Mouse (Mus musculus) midbrain, embryonic 10.5 days (tissue): ENCODE data around the gene Fbxl12. TPM values are rescaled to one million over a fixed set of nuclear protein-coding genes. Genes with fewer than 3 reads are reported as not detected.

Experiments used
- DNase-seq: peaks from one replicate; pipeline ENCODE4 v3.0.0-alpha.2; 2017; ENCODE audit warnings: low spot score
- H3K27ac ChIP-seq: fragments of 300-500 bp; sonication (generic); replicated peaks from 2 replicates; pipeline ENCODE4 v1.5.1; 2016; ENCODE audit warnings: mild to moderate bottlenecking
- H3K27me3 ChIP-seq: fragments of 300-500 bp; sonication (generic); 2 replicates; pipeline ENCODE4 v1.6.1; 2016; ENCODE audit warnings: low read depth, mild to moderate bottlenecking; ENCODE audit not compliant: poor library complexity, severe bottlenecking
- H3K36me3 ChIP-seq: fragments of 300-500 bp; sonication (generic); 2 replicates; pipeline ENCODE4 v1.6.1; 2016; ENCODE audit warnings: mild to moderate bottlenecking, moderate library complexity
- H3K4me1 ChIP-seq: fragments of 300-500 bp; sonication (generic); 2 replicates; pipeline ENCODE4 v1.6.1; 2016
- H3K4me3 ChIP-seq: fragments of 300-500 bp; sonication (generic); 2 replicates; pipeline ENCODE4 v1.5.1; 2016; ENCODE audit warnings: mild to moderate bottlenecking, moderate library complexity
- H3K9me3 ChIP-seq: fragments of 300-500 bp; sonication (generic); replicated peaks from 2 replicates; pipeline ENCODE4 v1.6.1; 2016; ENCODE audit warnings: mild to moderate bottlenecking
- WGBS: fragments of 180-500 bp; shearing (Covaris S2); methylation state at CpG from one replicate; pipeline ENCODE4 v1.1.7; 2016; 5-methylcytosine and 5-hydroxymethylcytosine counted together
- polyA plus RNA-seq: library from polyadenylated mRNA; unstranded; fragments of >200 nt; fragmentation: Nextera tagmentation; extraction: Ambion mirVana; gene quantifications from 2 replicates; pipeline ENCODE4 v1.2.1, GENCODE M21; 2016

Gene Fbxl12
- polyA plus RNA-seq, 1 experiment from 2014 or later, result 21.2 TPM

DNA sequence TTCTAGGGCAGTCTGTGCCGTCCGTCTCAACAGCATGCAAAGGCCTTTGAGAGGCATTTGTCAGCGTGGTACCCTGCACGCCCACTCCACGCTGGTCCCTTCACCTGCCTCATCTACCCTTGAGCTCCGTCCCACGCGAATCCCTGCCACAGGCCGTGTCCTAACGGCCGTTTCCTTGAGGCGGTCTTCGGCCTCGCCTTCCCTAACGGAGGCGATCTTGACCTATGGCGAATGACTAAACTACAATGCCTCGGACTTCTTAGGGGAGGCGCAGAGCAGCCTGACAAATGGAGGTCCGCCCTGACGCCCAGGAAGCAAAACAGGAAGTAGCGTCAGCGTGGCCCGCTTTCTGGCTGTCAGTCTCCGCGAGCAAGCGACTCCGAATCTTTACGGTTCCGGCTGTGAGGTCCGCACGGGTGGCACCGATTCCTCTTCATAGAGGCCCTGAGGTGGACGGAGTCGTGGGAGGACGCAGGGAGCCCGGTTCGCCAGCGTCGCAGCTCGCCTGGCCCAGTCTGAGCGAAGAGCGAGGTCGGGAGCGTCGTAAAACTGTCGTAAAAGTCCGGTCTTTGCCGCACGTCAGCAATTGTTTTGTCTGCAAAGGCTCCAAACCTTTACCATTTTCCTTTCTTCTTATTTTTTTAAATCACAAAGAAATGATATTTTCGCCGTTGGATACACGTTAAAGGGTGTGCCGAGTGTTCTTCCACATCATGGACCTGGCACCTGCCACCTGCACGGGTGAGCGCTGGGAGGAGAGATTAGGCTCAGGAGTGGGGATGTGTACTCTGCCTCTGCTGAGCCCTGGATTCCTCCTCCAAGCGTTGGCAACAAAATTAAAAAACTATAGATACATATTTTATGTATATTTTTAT lies 37.2 kb downstream of the Fbxl12 start:
- H3K9me3 ChIP-seq, result no peaks in the 10 kb centered on the region; the same call in 1 of the 2 replicates
- no peaks in the 10 kb centered on the region for H3K27me3 ChIP-seq
- H3K4me3 ChIP-seq, result peak overlapping the region; percentile 81
- peaks cover 16% of the 10 kb centered on the region for H3K36me3 ChIP-seq
- H3K4me1 ChIP-seq, result peaks cover 13% of the 10 kb centered on the region
- WGBS, result under 1% methylated on average over 57 of the region's 57 CpGs
- H3K27ac ChIP-seq, result peak overlapping the region; percentile 98
- peak; percentile 93 for DNase-seq

DNA sequence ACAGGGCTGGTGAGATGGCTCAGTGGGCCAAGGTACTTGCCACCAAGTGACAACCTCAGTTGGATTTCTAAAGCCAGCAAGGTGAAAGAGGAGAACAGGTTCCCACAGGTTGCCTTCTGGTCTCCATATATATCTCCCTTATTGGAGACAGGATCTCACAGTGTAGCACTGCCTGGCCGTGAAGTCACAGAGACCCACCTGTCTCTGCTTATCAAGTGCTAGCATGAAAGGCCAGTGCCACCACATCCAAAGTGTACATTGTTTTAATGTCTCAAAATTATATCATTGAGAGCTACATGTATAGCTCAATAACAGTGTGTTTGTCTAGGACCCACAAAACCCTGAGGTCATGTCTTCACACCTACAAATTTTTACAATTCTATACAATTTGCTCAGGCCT lies 38.3 kb downstream of the Fbxl12 start:
- H3K4me3 ChIP-seq, result peak overlapping the region; percentile 81
- no peak for DNase-seq
- H3K9me3 ChIP-seq, result no peaks in the 10 kb centered on the region; the same call in 1 of the 2 replicates
- WGBS, result 89% methylated on average over 1 of the region's 1 CpGs
- peaks cover 16% of the 10 kb centered on the region for H3K36me3 ChIP-seq
- peaks cover 13% of the 10 kb centered on the region for H3K4me1 ChIP-seq
- H3K27me3 ChIP-seq, result no peaks in the 10 kb centered on the region
- peak overlapping the region; percentile 98; the same call in 1 of the 2 replicates for H3K27ac ChIP-seq

DNA sequence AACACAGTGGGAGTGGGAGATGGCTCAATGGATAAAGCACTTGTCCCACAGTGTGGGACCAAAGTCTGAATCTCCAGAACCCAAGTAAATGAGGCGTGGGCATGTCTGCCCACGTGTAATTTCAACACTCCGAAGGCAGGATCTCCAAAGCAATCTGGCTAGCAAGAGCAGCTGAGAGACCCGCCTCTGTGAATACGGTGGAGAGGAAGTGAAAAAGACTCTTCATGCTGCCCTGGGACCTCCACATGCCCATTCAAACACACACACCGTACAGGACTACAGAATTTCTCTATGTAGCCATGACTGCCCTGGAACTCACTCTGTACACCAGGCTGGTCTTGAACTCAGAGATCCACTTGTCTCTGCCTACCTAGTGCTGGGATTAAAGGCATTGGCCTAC lies 43.3 kb downstream of the Fbxl12 start:
- DNase-seq, result no peak
- peaks cover 1% of the 10 kb centered on the region for H3K4me1 ChIP-seq
- H3K27ac ChIP-seq, result no peak overlapping the region
- WGBS, result 76% methylated on average over 6 of the region's 6 CpGs
- no peak overlapping the region for H3K4me3 ChIP-seq
- no peaks in the 10 kb centered on the region for H3K27me3 ChIP-seq
- no peaks in the 10 kb centered on the region for H3K9me3 ChIP-seq
- H3K36me3 ChIP-seq, result peaks cover 13% of the 10 kb centered on the region

DNA sequence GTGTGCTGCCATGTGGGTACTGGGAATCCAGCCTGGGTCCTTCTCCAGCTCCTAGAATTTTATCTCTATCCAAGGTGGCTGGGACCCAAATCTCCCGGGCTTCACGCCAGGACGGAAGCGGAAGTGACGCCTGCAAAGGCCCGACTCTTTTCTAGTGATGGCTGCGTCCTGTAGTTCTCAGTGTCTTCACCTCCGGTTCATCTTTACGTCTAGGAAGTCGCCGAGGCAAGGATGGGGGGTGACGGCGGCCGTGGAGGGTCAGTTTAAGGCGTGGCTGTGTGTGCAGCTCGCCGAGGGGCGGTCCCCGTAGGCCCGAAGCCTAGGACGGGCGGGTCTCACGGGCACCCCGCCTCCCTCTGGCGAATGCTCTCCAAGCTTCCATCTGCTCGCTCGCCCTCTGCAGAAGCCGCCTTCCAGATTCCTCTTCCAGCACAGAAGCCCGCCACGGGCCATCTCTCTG lies 63.4 kb downstream of the Fbxl12 start, which contains the start of gene Zfp846:
TSS of gene Zfp846 (plus strand) at position 117 of the 460 bp plus-strand sequence.
- peak within 1 kb of the TSS; percentile 91 for H3K27ac ChIP-seq
- H3K9me3 ChIP-seq, result no peaks in the 10 kb centered on the region; the same call in 1 of the 2 replicates
- peaks cover 21% of the 10 kb centered on the region for H3K27me3 ChIP-seq
- peak within 1 kb of the TSS; percentile 67 for H3K4me3 ChIP-seq
- peak; percentile 98 for DNase-seq
- 1% methylated on average over 30 of the region's 30 CpGs for WGBS
- H3K4me1 ChIP-seq, result peaks cover 6% of the 10 kb centered on the region; the same call in 1 of the 2 replicates
- peaks cover 29% of the 10 kb centered on the region for H3K36me3 ChIP-seq

DNA sequence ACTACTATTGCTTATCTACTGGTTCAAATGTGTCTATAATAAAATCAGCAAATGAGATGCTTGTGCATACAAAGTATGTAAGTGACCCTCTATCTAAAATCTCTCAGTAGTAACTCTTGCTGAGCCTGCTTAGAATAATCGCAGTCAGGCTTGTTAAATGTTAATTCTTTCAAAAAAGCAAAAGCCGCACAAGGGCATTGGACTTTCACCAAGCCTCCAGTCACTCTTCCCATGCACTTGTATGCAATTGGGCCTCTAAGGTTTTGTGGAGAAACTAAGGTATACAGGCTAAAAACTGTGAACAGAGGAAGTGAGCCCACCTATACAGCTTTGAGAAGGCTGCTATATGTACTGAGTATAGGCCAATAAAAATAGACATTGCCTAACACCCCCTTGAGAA lies 68.0 kb downstream of the Fbxl12 start:
- Histone ChIP-seq H3K9me3 (no peaks in the 10 kb centered on the region; the same call in 1 of the 2 replicates), H3K4me3 (no peak overlapping the region), H3K27ac (no peak overlapping the region), H3K27me3 (peaks cover 25% of the 10 kb centered on the region), H3K4me1 (peaks cover 3% of the 10 kb centered on the region; the same call in 1 of the 2 replicates), H3K36me3 (no peaks in the 10 kb centered on the region)
- WGBS, result 84% methylated on average over 2 of the region's 2 CpGs
- DNase-seq, result no peak

DNA sequence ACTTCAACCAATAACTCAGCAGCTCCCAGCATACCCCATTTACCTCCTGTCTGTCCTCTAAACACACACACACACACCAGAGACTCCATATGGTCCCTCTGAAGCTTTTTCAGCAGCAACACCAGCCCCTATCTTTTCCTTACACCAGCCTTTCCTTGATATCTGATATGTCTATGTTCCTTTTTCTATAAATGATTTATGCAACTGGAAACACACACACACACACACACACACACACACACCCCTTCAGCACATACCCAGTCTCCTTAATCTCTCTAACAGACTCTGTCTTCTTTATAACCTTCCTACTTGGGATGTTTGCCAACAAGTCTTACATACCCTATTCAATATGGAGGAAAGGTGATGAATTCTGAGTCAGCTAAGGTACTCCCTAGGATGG lies 73.5 kb downstream of the Fbxl12 start:
- DNase-seq, result no peak
- no peak overlapping the region for H3K27ac ChIP-seq
- H3K27me3 ChIP-seq, result peaks cover 3% of the 10 kb centered on the region; the same call in 1 of the 2 replicates
- no peaks in the 10 kb centered on the region for H3K4me1 ChIP-seq
- no peak overlapping the region for H3K4me3 ChIP-seq
- no peaks in the 10 kb centered on the region; the same call in 1 of the 2 replicates for H3K9me3 ChIP-seq
- H3K36me3 ChIP-seq, result no peaks in the 10 kb centered on the region

Other genes starting within 250 kb of the Fbxl12 start
- gene Zfp26, start 184.6 kb downstream of the Fbxl12 start, polyA plus RNA-seq, result 20.5 and 23.3 TPM in 2 replicates
- gene Zfp426, start 152.0 kb downstream of the Fbxl12 start, polyA plus RNA-seq, result 27.3 and 31.3 TPM in 2 replicates
- gene Zfp266, start 123.3 kb downstream of the Fbxl12 start, polyA plus RNA-seq, result 117 and 139 TPM in 2 replicates
- 18.9 and 20.2 TPM in 2 replicates for gene Zfp846, start 63.5 kb downstream of the Fbxl12 start, polyA plus RNA-seq
- 381 and 400 TPM in 2 replicates for gene Ubl5, start 1.9 kb downstream of the Fbxl12 start, polyA plus RNA-seq
- gene Pin1, start 7.3 kb upstream of the Fbxl12 start, polyA plus RNA-seq, result 84.0 and 91.4 TPM in 2 replicates
- gene Olfm2, start 101.6 kb upstream of the Fbxl12 start, polyA plus RNA-seq, result 26.8 and 34.6 TPM in 2 replicates
- 0.60 TPM in 2 replicates for gene Col5a3, start 170.3 kb upstream of the Fbxl12 start, polyA plus RNA-seq
- not detected in 2 replicates for gene Rdh8, start 173.7 kb upstream of the Fbxl12 start, polyA plus RNA-seq
- gene A230050P20Rik, start 223.9 kb upstream of the Fbxl12 start, polyA plus RNA-seq, result 0.69 and 0.87 TPM in 2 replicates
- gene Angptl6, start 235.0 kb upstream of the Fbxl12 start, polyA plus RNA-seq, result 5.5 and 5.9 TPM in 2 replicates
- gene Ppan, start 243.4 kb upstream of the Fbxl12 start, polyA plus RNA-seq, result 78.4 and 97.2 TPM in 2 replicates